Mouse (Mus musculus): ENCODE results near the gene Krtcap2. TPM values are rescaled to one million over a fixed set of nuclear protein-coding genes. Genes with fewer than 3 reads are reported as not detected.

Gene Krtcap2
- polyA plus RNA-seq, 1 experiment from 2014 or later, result 236 TPM

- ATAC-seq (peak; percentile 17), DNase-seq (ENCODE audit: low read depth, low spot score) (no peak)
- CTCF ChIA-PET, result interaction anchor here (1.4 to 7.5 kb wide), 7 partner anchors 9 to 51 kb away, joined by 3 to 66 read pairs (median 7); partner anchors contain the start of genes Krtcap2 and Trim46
- POLR2A ChIA-PET, result interaction anchor here (0.8 to 1.4 kb wide), 2 partner anchors 8 to 25 kb away, joined by 4 to 5 read pairs; no protein-coding TSS in a partner anchor
- in situ Hi-C loops (cut with MboI; ENCODE audit: low pct_unique_long_range_greater_than_20kb), result no loop called here
- no peak for TF ChIP-seq CTCF (IDR thresholded peaks at IDR 0.05)
- H3K27me3 ChIP-seq, result no peaks in the 10 kb centered on the region
Measured at GRCm38 (mm10) chr3:89296761-89297396, 51.1 kb downstream of the Krtcap2 start.

- ChIA-PET CTCF (interaction anchor here (0.9 to 7.5 kb wide), 10 partner anchors 10 to 56 kb away, joined by 3 to 66 read pairs (median 6); partner anchors contain the start of gene Krtcap2), POLR2A (interaction anchor here (1.1 to 1.5 kb wide), 2 partner anchors 28 to 53 kb away, joined by 5 read pairs; partner anchors contain the start of genes Krtcap2, Slc50a1 and Trim46)
Measured at GRCm38 (mm10) chr3:89298908-89299307, 53.1 kb downstream of the Krtcap2 start.

GRCm38 (mm10) chr3:89299499-89299898 is 53.7 kb downstream of the Krtcap2 start:
- ChIA-PET POLR2A (interaction anchor here (1.1 to 1.5 kb wide), 3 partner anchors 12 to 54 kb away, joined by 3 to 5 read pairs (median 5); partner anchors contain the start of genes Krtcap2, Slc50a1 and Trim46), CTCF (interaction anchor here (0.7 to 7.5 kb wide), 11 partner anchors 9 to 56 kb away, joined by 3 to 66 read pairs (median 6); partner anchors contain the start of gene Krtcap2)
- DNase-seq (ENCODE audit: low read depth, low spot score), result no peak
- no peak for ATAC-seq
- TF ChIP-seq CTCF (IDR thresholded peaks at IDR 0.05), result no peak
- H3K27me3 ChIP-seq, result no peaks in the 10 kb centered on the region
- in situ Hi-C loops (cut with MboI; ENCODE audit: low pct_unique_long_range_greater_than_20kb), result no loop called here

More at GRCm38 (mm10) chr3:89298908-89299307, 53.1 kb downstream of the Krtcap2 start:
- TF ChIP-seq CTCF (IDR thresholded peaks at IDR 0.05), result no peak
- H3K27me3 ChIP-seq, result no peaks in the 10 kb centered on the region
- in situ Hi-C loops (cut with MboI; ENCODE audit: low pct_unique_long_range_greater_than_20kb), result no loop called here
- DNase-seq (ENCODE audit: low read depth, low spot score) (no peak), ATAC-seq (no peak)

Other genes starting within 250 kb of the Krtcap2 start
- gene Rusc1, start 152.7 kb upstream of the Krtcap2 start, polyA plus RNA-seq (2021), result 55.6 TPM
- gene Gm43738, start 144.9 kb upstream of the Krtcap2 start, polyA plus RNA-seq (2021), result 0.19 TPM
- 191 TPM for gene Fdps, start 144.0 kb upstream of the Krtcap2 start, polyA plus RNA-seq (2021)
- 22.0 TPM for gene Pklr, start 109.8 kb upstream of the Krtcap2 start, polyA plus RNA-seq (2021)
- 6.2 TPM for gene Hcn3, start 85.8 kb upstream of the Krtcap2 start, polyA plus RNA-seq (2021)
- gene Clk2, start 81.2 kb upstream of the Krtcap2 start, polyA plus RNA-seq (2021), result 74.8 TPM
- 175 TPM for gene Scamp3, start 68.5 kb upstream of the Krtcap2 start, polyA plus RNA-seq (2021)
- 37.6 TPM for gene Fam189b, start 62.8 kb upstream of the Krtcap2 start, polyA plus RNA-seq (2021)
- 141 TPM for gene Gba, start 43.0 kb upstream of the Krtcap2 start, polyA plus RNA-seq (2021)
- gene Thbs3, start 30.8 kb upstream of the Krtcap2 start, polyA plus RNA-seq (2021), result 86.6 TPM
- gene Mtx1, start 18.9 kb upstream of the Krtcap2 start, polyA plus RNA-seq (2021), result 215 TPM
- gene Muc1, start 16.9 kb upstream of the Krtcap2 start, polyA plus RNA-seq (2021), result 10.3 TPM
- gene Trim46, start 343 bp downstream of the Krtcap2 start, polyA plus RNA-seq (2021), result 57.5 TPM
- gene Dpm3, start 13.4 kb downstream of the Krtcap2 start, polyA plus RNA-seq (2021), result 104 TPM
- 88.3 TPM for gene Slc50a1, start 24.6 kb downstream of the Krtcap2 start, polyA plus RNA-seq (2021)
- 97.1 TPM for gene Efna1, start 35.2 kb downstream of the Krtcap2 start, polyA plus RNA-seq (2021)
- 9.4 TPM for gene Efna3, start 77.0 kb downstream of the Krtcap2 start, polyA plus RNA-seq (2021)
- gene Efna4, start 92.1 kb downstream of the Krtcap2 start, polyA plus RNA-seq (2021), result 48.7 TPM
- gene Adam15, start 104.0 kb downstream of the Krtcap2 start, polyA plus RNA-seq (2021), result 226 TPM
- 0.06 TPM for gene Dcst2, start 116.0 kb downstream of the Krtcap2 start, polyA plus RNA-seq (2021)
- 1.3 TPM for gene Dcst1, start 119.3 kb downstream of the Krtcap2 start, polyA plus RNA-seq (2021)
- gene Zbtb7b, start 148.8 kb downstream of the Krtcap2 start, polyA plus RNA-seq (2021), result 73.7 TPM
- not detected for gene Lenep, start 156.8 kb downstream of the Krtcap2 start, polyA plus RNA-seq (2021)
- gene Flad1, start 165.9 kb downstream of the Krtcap2 start, polyA plus RNA-seq (2021), result 40.6 TPM
- gene Cks1b, start 172.4 kb downstream of the Krtcap2 start, polyA plus RNA-seq (2021), result 162 TPM
- gene Shc1, start 172.5 kb downstream of the Krtcap2 start, polyA plus RNA-seq (2021), result 174 TPM
- 68.4 TPM for gene Pygo2, start 184.2 kb downstream of the Krtcap2 start, polyA plus RNA-seq (2021)
- gene Pbxip1, start 190.7 kb downstream of the Krtcap2 start, polyA plus RNA-seq (2021), result 354 TPM
- gene Pmvk, start 208.6 kb downstream of the Krtcap2 start, polyA plus RNA-seq (2021), result 40.7 TPM

All from Patski (cell line).